Mouse (Mus musculus): Measurements from ENCODE around the gene Cep295nl.
"Not testable (repeated sequence)": the region's sequence is repeated elsewhere in the genome, so short reads cannot be mapped to it uniquely, and the experiment has no call there.

The Cep295nl gene

DNA sequence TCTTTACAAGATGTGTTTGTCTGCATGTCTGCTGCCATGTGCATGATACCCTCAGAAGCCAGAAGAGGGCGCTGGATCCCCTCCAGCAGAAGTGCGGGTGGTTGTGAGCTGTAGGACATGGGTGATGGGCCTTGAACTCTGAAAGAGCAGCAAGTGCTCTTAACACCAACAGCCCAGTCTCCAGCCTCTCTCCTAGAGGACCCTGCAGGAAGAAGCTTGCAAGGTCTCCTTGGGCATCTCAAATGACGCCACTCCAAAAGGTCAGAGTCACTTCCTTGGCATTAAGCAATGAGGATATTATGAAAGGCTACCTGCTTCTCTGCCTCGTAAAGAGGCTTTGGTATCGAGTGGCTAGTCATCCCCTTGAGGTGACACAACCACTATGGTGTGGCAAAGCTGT is 23.6 kb downstream of the Cep295nl start:
- DNase-seq = peak; percentile 19 to 57

DNA sequence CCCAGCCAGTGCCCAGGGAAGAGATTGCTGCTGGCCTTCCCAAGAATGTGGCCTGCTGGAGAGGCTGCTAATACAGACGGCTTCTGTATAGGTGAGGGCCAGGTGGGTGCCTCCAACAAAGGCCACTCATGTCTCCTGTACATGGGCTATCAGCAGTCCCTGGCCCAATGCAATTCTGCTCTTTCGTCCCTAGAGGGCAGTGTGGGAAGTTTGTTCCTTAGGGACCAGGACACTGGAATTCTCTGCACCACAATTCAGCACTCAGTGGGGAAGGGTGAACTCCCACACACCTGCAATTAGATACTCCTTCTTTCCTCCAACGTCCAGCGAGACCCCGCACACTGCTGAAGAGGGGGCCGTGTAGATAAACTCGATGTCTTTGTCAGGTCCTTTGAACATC is 25.2 kb downstream of the Cep295nl start:
- DNase-seq = peak; percentile 31 to 54

DNA sequence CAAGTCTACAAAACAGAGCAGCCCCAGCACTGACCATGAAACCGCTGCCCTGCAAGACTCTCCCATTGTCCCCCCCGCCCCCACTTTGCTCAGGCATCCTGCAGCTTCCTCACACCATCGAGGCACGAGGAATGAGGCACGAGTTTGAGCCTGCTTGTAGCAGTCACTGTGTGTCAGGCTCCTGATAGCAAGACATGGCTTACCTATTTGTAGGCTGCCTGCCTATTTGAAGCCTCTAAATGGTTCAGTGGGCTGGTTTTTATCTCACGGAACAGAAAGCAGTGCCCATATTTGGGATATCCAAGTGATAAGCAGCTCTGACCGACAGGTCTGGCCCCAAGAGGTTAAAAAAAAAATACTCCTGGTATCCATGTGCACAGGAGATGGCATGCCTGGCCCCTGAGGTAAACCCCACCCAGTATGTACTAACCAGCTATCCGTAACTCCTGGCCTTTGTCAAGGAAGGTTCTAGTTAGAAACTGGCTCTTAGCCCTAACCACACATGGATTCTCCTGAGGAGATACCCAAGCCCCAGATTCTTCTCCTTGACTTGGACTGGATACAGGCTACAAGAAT is 26.0 kb downstream of the Cep295nl start:
- no peak for DNase-seq

DNA sequence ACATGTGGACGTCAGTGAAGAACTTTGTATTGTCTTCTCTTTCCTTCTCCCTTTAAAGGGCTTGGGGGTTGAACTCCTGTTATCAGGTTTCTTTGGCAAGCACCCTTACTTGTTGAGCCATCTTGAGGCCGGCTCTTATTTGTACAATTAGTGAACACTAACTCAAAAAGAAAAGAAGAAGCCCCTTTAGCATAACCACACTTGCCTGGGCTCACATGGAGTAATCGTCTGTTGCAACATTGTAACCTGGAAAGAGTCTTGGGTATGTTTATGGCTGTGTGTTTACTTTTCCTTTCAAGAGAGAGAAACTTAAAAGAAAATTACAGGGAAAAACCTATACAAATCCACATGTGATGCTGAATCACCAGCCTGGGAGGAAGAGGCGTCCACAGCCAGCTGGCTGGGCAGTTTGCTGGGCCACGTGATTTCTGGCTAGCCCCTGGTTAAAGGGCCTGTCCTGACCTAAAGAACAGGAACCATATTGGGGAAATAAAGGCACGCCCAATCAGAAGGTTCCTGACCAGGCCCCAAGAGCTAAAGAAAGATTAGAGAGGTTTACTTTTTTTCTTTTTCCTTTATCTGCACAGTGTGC is 30.1 kb downstream of the Cep295nl start:
- DNase-seq = no peak

DNA sequence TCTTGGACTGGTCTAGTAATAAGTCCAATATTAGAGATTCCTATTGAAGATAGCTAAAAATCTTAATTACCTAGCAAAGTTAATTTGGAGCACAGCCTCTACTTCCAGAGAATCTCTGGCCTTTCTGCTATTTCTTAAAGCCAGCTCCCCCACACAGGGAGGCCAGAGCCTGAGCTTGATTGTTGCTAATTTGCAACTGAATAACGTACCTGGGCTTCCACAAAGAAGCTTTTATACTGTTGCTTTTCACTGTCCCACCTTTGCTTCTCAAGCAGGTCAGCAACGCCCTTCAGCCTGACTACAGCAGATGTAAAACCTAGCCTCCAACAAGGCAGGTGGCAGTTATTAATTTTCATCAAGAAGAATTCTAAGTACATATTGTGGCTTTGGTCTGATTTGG is 34.3 kb downstream of the Cep295nl start:
- not testable (repeated sequence) for DNase-seq

DNA sequence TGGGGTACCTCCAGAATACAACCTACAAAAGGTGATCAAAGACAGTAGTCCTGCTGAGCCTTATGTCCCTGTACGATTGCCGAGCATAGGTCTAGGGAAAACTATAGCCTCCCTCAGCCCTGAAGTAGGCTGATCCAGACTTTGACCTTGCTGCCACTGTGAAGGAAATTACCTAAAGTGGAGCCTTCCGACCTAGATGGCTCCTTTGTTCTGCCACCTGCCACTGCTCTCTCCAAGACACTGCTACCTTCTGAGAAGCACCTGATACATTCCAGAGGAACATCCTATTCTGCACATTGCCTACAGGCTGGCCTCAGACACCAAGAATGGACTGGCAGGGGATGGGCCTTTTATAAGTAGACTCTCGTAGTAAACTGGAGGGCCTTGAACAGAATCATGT is 38.3 kb downstream of the Cep295nl start:
- not testable (repeated sequence) for DNase-seq

DNA sequence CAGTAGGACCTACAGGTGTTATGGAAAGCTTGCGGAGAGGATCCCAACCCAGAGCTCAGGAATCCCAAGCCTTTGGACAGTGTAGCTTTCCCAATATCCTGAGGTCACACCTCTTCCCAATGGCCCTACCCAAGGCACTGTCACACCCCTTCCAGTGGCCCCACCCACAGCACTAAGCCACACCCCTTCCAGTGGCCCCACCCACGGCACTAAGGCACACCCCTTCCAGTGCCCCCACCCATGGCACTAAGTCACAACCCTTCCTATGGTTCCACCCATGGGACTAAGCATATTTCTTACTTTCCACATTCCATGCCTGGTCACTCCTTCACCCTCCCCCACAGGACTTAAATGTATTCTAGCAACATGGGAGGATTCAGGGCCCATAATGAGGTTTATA is 43.5 kb downstream of the Cep295nl start:
- DNase-seq = no peak

DNA sequence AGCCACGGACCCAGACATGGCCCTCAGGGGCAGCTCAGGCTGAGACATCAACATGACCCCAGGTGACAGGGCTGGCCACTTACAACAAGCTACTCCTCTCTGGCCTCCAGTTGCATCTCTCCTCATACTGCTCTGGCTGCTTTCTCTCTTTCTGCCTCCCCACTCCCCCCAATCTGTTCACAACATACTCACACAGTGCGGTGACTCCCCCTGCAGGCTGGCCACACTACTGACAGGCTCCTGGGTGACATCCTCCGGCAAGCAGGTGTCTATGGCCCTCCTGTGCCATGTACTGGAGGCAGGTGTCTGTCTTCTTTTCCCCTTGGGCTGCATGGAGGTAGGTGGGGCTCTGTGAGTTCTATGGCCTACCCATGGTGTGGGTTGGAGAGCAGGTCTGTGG is 44.3 kb downstream of the Cep295nl start:
- no peak for DNase-seq

DNA sequence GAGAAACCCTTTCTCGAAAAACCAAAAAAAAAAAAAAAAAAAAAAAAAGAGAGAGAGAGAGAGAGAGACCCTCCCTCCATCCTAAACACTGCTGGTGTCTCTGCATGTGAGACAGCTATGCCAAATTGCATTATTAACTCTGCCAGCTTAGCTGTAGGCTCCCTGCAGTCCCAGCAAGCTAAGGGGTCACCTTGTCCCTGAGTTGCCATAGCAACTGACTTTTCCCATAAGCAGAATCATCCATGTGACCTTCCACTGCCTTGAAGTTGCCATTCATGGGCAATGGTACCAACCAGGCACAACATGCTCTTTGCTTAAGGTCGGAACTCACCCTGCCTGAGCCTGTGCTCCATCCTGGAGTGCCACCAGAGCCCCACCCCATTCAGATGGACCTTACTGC is 47.3 kb downstream of the Cep295nl start:
- DNase-seq = no peak

DNA sequence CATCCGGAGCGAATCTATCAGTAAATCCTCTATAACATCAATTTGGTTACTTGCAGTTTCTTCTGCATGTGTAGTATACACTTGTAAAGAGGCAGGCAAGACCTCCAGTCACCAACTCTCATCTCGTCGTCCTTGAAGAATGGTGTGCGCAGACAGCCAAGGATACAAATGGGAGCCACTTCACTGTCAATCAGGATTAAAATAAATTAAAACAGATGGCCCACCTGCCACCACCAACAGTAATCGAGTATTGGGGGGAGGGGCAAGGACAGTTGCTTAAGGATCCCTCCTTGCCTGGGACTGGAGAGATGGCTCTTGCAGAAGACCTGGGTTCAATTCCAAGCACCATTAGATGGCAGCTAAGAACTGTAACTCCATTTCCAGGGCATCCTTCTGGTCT is 49.6 kb downstream of the Cep295nl start:
- DNase-seq = no peak

DNA sequence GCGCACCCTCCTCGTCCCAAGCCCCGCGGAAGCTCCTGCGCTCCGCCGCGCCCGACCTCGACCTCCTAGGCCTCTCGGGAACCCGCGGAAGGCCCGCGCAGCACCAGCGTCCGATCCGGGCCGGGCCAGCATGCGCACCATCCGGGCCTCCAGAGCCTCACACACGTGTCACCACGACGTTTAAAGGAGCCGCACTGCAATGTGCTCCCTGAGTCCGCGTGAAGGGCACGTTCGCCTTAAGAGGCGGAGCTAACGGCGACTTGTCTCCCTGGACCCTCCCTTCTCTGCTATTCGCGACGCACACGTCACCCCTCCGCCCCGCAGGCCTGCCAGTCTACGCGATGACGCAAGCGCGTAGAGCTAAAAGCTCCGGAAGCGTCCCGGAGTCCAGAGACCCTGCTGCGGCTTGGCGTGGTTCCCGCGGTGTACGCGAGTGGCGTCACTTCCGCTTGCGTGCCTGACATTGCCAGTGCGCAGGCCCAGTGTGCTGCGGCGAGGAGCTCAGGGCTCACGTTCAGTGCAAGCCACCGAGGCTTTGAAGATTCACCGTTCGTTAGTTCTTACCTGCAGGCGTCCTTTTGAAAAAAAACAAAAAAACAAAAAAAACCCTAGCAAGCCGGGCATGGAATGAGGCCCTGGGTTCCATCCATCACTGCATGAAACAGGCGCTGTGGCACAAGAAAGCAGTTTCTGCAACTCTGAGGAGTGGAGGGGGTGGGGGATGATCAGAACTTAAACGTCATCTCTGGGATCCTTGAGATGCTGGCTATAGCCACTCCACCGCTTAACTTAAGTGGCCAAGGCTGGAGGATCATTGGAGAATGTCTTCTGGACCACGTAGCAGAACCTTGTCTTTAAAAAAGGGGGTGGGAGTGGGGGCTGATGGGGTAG is 52.1 kb downstream of the Cep295nl start, which contains the start of gene Usp36:
TSS of gene Usp36 (minus strand) at position 246 of the 891 bp plus-strand sequence.
- DNase-seq = peak; percentile 100

DNA sequence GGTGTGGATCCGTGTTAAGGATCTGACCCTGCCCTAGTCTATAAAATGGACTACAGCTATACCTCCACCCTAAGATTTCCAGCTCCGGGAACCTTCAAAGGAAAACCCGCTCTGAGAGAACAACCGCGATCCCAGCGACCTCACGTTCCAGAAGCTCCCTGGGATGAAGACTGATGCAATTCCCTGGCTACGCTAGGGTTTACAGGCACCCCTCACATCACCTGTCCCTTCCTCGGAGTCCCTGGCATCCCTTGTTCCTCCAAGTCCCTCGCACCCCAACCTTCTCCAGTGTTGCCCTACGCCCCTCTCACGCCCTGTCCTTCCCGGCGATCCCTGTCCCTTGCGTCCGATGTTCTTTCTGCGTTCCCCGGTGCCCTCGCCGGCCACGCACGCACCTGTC is 52.7 kb downstream of the Cep295nl start:
- no peak for DNase-seq

DNA sequence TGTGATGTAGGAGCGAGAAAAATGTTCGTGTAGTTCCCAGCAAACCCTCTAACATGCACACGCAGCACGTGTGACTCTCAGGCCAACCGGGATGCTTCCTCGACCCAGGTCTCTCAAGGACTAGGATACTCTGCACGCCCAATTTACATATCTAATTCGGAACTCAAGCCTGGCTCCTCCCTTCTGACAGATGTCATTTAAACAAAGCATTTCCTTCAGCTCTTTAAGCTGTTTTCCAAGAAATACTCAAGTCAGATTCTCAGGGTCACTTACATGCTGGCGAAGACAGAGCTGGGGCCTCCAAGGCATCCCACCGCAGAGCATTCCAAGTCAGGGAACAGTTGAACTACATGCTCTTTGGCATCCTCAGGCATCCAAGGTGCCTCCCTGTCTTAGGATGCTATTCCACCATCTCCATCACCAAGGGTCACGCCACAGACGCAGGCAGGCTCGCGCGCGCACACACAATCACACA is 53.2 kb downstream of the Cep295nl start:
- DNase-seq = peak in 1 of 2 experiments; percentile 20

DNA sequence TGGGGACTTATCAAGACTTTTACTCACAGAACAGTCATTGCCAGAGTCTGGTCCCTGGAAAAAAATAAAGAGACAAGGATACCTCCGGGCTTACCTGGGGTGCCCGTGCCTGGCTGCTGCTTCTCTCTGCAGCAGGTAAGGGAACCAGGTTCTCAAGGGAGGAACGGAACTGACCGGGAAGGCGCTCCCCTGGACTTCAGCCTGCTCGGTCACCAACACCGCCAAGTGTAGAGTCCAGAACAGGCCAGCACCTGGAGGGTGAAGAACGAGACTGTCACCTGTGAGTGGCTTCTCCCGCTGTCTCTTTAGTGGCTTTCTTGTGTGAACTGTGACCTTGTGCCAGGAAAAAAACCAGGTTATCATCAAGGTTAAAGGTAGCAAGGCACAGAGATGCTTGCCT is 54.7 kb downstream of the Cep295nl start:
- DNase-seq = peak; percentile 24 to 60

DNA sequence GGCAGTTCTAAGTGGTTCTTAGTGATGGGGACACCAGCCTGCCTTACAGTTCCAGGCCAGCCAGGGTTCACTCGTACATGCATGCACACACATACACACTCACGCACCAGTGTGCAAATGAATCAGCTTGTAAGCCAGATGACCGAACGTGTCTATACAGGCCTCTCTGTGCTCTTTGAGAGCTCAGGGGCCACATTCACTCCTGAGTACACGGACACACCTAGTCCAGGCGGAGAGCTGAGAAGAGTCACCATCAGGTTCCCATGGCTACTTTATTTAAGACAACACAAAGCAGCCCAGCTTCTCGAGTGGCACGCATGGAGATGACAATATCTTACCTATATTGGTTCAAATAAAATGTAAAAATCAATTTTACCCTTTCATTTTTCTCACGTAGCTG is 55.9 kb downstream of the Cep295nl start:
- no peak for DNase-seq

DNA sequence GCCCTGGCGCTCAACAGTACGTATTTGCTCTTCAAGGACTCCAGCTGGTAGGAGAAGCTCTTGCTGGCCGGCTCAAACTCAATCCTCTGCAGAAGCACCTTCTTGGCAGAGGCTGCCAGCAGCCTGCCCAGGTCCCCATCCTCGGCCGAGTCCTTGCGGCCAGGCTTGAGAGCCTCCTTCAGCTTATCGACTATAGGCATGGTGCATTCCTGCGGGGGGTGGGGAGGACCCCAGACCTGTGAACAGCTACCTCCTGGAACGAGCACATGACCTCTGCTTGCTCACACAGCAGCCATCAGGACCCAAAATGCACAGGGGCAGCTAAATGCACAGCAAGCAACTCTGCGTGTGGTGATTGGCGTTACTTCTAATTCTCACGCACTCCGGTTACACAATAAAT is 56.5 kb downstream of the Cep295nl start:
- no peak for DNase-seq

Data from kidney, postnatal 36 days (tissue).